Mouse (Mus musculus) embryonic facial prominence, embryonic 12.5 days (tissue): ENCODE data around the gene 1600014C23Rik. TPM values are rescaled to one million over a fixed set of nuclear protein-coding genes. Genes with fewer than 3 reads are reported as not detected.

Experiments
- ATAC-seq: fragments of 200-750 bp; cut with Nextera tagmentation; 2 replicates; pipeline ENCODE4 v1.8.0; 2017; ENCODE audit not compliant: insufficient number of reproducible peaks, insufficient read depth, low FRiP score, low TSS enrichment
- H3K27ac ChIP-seq: fragments of 300-500 bp; sonication (generic); 2 replicates; pipeline ENCODE4 v1.5.1; 2016; ENCODE audit warnings: mild to moderate bottlenecking
- H3K27me3 ChIP-seq: fragments of 300-500 bp; sonication (generic); 2 replicates; pipeline ENCODE4 v1.6.1; 2016; ENCODE audit warnings: mild to moderate bottlenecking, moderate library complexity
- H3K36me3 ChIP-seq: fragments of 300-500 bp; sonication (generic); 2 replicates; pipeline ENCODE4 v1.6.1; 2016; ENCODE audit warnings: mild to moderate bottlenecking
- H3K4me1 ChIP-seq: fragments of 300-500 bp; sonication (generic); 2 replicates; pipeline ENCODE4 v1.6.1; 2016
- H3K4me2 ChIP-seq: fragments of 300-500 bp; sonication (generic); replicated peaks from 2 replicates; pipeline ENCODE4 v1.6.1; 2016; ENCODE audit warnings: mild to moderate bottlenecking, moderate library complexity
- H3K4me3 ChIP-seq: fragments of 300-500 bp; sonication (generic); 2 replicates; pipeline ENCODE4 v1.5.1; 2016; ENCODE audit warnings: mild to moderate bottlenecking
- H3K9ac ChIP-seq: fragments of 300-500 bp; sonication (generic); 2 replicates; pipeline ENCODE4 v1.6.1; 2016; ENCODE audit warnings: mild to moderate bottlenecking, moderate library complexity
- H3K9me3 ChIP-seq: fragments of 300-500 bp; sonication (generic); 2 replicates; pipeline ENCODE4 v1.6.1; 2016; ENCODE audit warnings: mild to moderate bottlenecking, moderate library complexity
- WGBS: fragments of 180-500 bp; shearing (Covaris S2); methylation state at CpG from one replicate; pipeline ENCODE4 v1.1.7; 2016; 5-methylcytosine and 5-hydroxymethylcytosine counted together
- polyA plus RNA-seq: library from polyadenylated mRNA; unstranded; fragments of >200 nt; fragmentation: Nextera tagmentation; extraction: Ambion mirVana; gene quantifications from 2 replicates; pipeline ENCODE4 v1.2.1, GENCODE M21; 2016

1600014C23Rik gene
- polyA plus RNA-seq, 1 experiment from 2014 or later, result 0.47 TPM

- 62% methylated on average over 4 of the region's 4 CpGs for WGBS
- Histone ChIP-seq H3K36me3 (no peaks in the 10 kb centered on the region), H3K27ac (peak overlapping the region; percentile 37; the same call in 1 of the 2 replicates), H3K4me2 (no peak overlapping the region), H3K4me3 (no peak overlapping the region), H3K27me3 (0 out of 2 replicates have a peak, but pooled peaks cover 6% of the 10 kb centered on the region), H3K4me1 (peaks cover 34% of the 10 kb centered on the region), H3K9me3 (no peaks in the 10 kb centered on the region), H3K9ac (no peak overlapping the region)
- no peak for ATAC-seq
Observed at GRCm38 (mm10) chr17:45734881-45735280, 1.2 kb upstream of the 1600014C23Rik start.

GRCm38 (mm10) chr17:45734333-45734732 lies 689 bp upstream of the 1600014C23Rik start:
- ATAC-seq, result no peak
- 10% methylated on average over 3 of the region's 3 CpGs for WGBS
- peaks cover 35% of the 10 kb centered on the region for H3K4me1 ChIP-seq

GRCm38 (mm10) chr17:45733038-45733734 lies 458 bp downstream of the 1600014C23Rik start:
- ATAC-seq, result no peak
- H3K4me1 ChIP-seq, result peaks cover 35% of the 10 kb centered on the region
- H3K27me3 ChIP-seq, result 0 out of 2 replicates have a peak, but pooled peaks cover 6% of the 10 kb centered on the region

More at GRCm38 (mm10) chr17:45734333-45734732, 689 bp upstream of the 1600014C23Rik start:
- H3K9me3 ChIP-seq, result no peaks in the 10 kb centered on the region
- peak overlapping the region; percentile 26 for H3K4me3 ChIP-seq
- peak overlapping the region; percentile 79 for H3K4me2 ChIP-seq
- H3K9ac ChIP-seq, result 0 out of 2 replicates have a peak overlapping the region, but pooled peaks have one; percentile 55
- no peak overlapping the region for H3K27ac ChIP-seq
- no peaks in the 10 kb centered on the region for H3K36me3 ChIP-seq
- H3K27me3 ChIP-seq, result 0 out of 2 replicates have a peak, but pooled peaks cover 6% of the 10 kb centered on the region

GRCm38 (mm10) chr17:45731172-45731864 lies 2.3 kb downstream of the 1600014C23Rik start:
- Histone ChIP-seq H3K27ac (no peak overlapping the region), H3K36me3 (no peaks in the 10 kb centered on the region), H3K27me3 (0 out of 2 replicates have a peak, but pooled peaks cover 6% of the 10 kb centered on the region), H3K4me1 (peaks cover 30% of the 10 kb centered on the region), H3K9me3 (no peaks in the 10 kb centered on the region), H3K9ac (0 out of 2 replicates have a peak overlapping the region, but pooled peaks have one; percentile 3), H3K4me3 (no peak overlapping the region), H3K4me2 (no peak overlapping the region)
- no peak for ATAC-seq
- 22% methylated on average over 9 of the region's 9 CpGs for WGBS

More at GRCm38 (mm10) chr17:45733038-45733734, 458 bp downstream of the 1600014C23Rik start:
- Histone ChIP-seq H3K4me2 (peak overlapping the region; percentile 79), H3K9ac (peak overlapping the region; percentile 55), H3K4me3 (peak overlapping the region; percentile 26; the same call in 1 of the 2 replicates), H3K27ac (no peak overlapping the region), H3K9me3 (no peaks in the 10 kb centered on the region), H3K36me3 (no peaks in the 10 kb centered on the region)
- WGBS, result 62% methylated on average over 19 of the region's 19 CpGs

- WGBS, result 67% methylated on average over 4 of the region's 4 CpGs
- Histone ChIP-seq H3K9me3 (no peaks in the 10 kb centered on the region), H3K36me3 (no peaks in the 10 kb centered on the region), H3K4me3 (no peak overlapping the region), H3K27ac (no peak overlapping the region), H3K9ac (0 out of 2 replicates have a peak overlapping the region, but pooled peaks have one; percentile 3), H3K4me1 (peaks cover 25% of the 10 kb centered on the region), H3K4me2 (no peak overlapping the region), H3K27me3 (0 out of 2 replicates have a peak, but pooled peaks cover 6% of the 10 kb centered on the region)
- no peak for ATAC-seq
Observed at GRCm38 (mm10) chr17:45730696-45731095, 2.9 kb downstream of the 1600014C23Rik start.

GRCm38 (mm10) chr17:45729387-45729786 lies 4.3 kb downstream of the 1600014C23Rik start:
- no peak overlapping the region for H3K27ac ChIP-seq
- H3K36me3 ChIP-seq, result no peaks in the 10 kb centered on the region
- WGBS, result 36% methylated on average over 10 of the region's 10 CpGs
- 0 out of 2 replicates have a peak, but pooled peaks cover 6% of the 10 kb centered on the region for H3K27me3 ChIP-seq
- H3K9ac ChIP-seq, result no peak overlapping the region
- no peak for ATAC-seq
- H3K4me3 ChIP-seq, result no peak overlapping the region
- H3K4me1 ChIP-seq, result peaks cover 18% of the 10 kb centered on the region
- no peaks in the 10 kb centered on the region for H3K9me3 ChIP-seq
- H3K4me2 ChIP-seq, result no peak overlapping the region

GRCm38 (mm10) chr17:45727983-45728723 lies 5.5 kb downstream of the 1600014C23Rik start:
- ATAC-seq, result no peak
- H3K27me3 ChIP-seq, result 0 out of 2 replicates have a peak, but pooled peaks cover 3% of the 10 kb centered on the region
- no peak overlapping the region for H3K9ac ChIP-seq
- WGBS, result 48% methylated on average over 8 of the region's 8 CpGs
- no peak overlapping the region for H3K4me3 ChIP-seq
- H3K27ac ChIP-seq, result no peak overlapping the region
- H3K36me3 ChIP-seq, result no peaks in the 10 kb centered on the region
- H3K9me3 ChIP-seq, result no peaks in the 10 kb centered on the region
- H3K4me1 ChIP-seq, result 0 out of 2 replicates have a peak, but pooled peaks cover 14% of the 10 kb centered on the region
- no peak overlapping the region for H3K4me2 ChIP-seq

GRCm38 (mm10) chr17:45727481-45727880 lies 6.2 kb downstream of the 1600014C23Rik start:
- H3K4me3 ChIP-seq, result no peak overlapping the region
- no peak overlapping the region for H3K9ac ChIP-seq
- no peaks in the 10 kb centered on the region for H3K27me3 ChIP-seq
- no peak for ATAC-seq
- no peaks in the 10 kb centered on the region for H3K9me3 ChIP-seq
- H3K4me1 ChIP-seq, result 0 out of 2 replicates have a peak, but pooled peaks cover 11% of the 10 kb centered on the region
- no peak overlapping the region for H3K4me2 ChIP-seq
- H3K27ac ChIP-seq, result no peak overlapping the region
- H3K36me3 ChIP-seq, result no peaks in the 10 kb centered on the region
- 85% methylated on average over 2 of the region's 2 CpGs for WGBS

GRCm38 (mm10) chr17:45726249-45726648 lies 7.4 kb downstream of the 1600014C23Rik start:
- Histone ChIP-seq H3K4me1 (0 out of 2 replicates have a peak, but pooled peaks cover 11% of the 10 kb centered on the region), H3K27ac (no peak overlapping the region), H3K36me3 (no peaks in the 10 kb centered on the region), H3K9me3 (no peaks in the 10 kb centered on the region), H3K9ac (no peak overlapping the region), H3K4me2 (no peak overlapping the region), H3K27me3 (no peaks in the 10 kb centered on the region), H3K4me3 (no peak overlapping the region)
- WGBS, result 53% methylated on average over 7 of the region's 7 CpGs
- ATAC-seq, result no peak

GRCm38 (mm10) chr17:45724574-45724921 lies 9.1 kb downstream of the 1600014C23Rik start:
- no peaks in the 10 kb centered on the region for H3K27me3 ChIP-seq
- no peak overlapping the region for H3K9ac ChIP-seq
- H3K4me2 ChIP-seq, result no peak overlapping the region
- no peak overlapping the region for H3K4me3 ChIP-seq
- ATAC-seq, result no peak
- H3K36me3 ChIP-seq, result no peaks in the 10 kb centered on the region
- no peaks in the 10 kb centered on the region for H3K9me3 ChIP-seq
- 88% methylated on average over 10 of the region's 10 CpGs for WGBS
- H3K4me1 ChIP-seq, result 0 out of 2 replicates have a peak, but pooled peaks cover 8% of the 10 kb centered on the region
- H3K27ac ChIP-seq, result no peak overlapping the region
